24 mouse cellular contexts compared by ENCODE assay signal in genomic region chr3:32924168-32924567, GRCm38 (mm10).
DNase-seq lines count a peak whose midpoint lies in the region; ATAC-seq lines count a peak whose summit lies in the region.
"Had no signal": no experiment of that assay in that cellular context is flagged by ENCODE, and none has a peak within 500 bp of the region (broad histone marks: within the 10 kb centered on the region; RNA-seq: fewer than 3 reads in every experiment).

No protein-coding gene starts in this region.

- intact Hi-C loops in heart, postnatal 14 days (cut with DNase I): no loop called here

- no peak overlapping the region for H3K4me2 ChIP-seq in neural tube, embryonic 13.5 days
- no peak overlapping the region for H3K4me2 ChIP-seq in hindbrain, embryonic 16.5 days (ENCODE audit: low read length)
- H3K4me2 ChIP-seq: heart, embryonic 13.5 days; limb, embryonic 12.5 days; liver, embryonic 15.5 days; lung, embryonic 14.5 days; midbrain, embryonic 11.5 days had no signal

- 65% methylated on average over 6 of the region's 6 CpGs for WGBS in neural tube, embryonic 13.5 days
- 71% methylated on average over 6 of the region's 6 CpGs for WGBS in hindbrain, embryonic 16.5 days

- H3K36me3 ChIP-seq in neural tube, embryonic 13.5 days: peaks cover 60% of the 10 kb centered on the region
- H3K36me3 ChIP-seq in hindbrain, embryonic 16.5 days (ENCODE audit: control insufficient read depth, insufficient read depth, low read length): peaks cover 35% of the 10 kb centered on the region
- H3K36me3 ChIP-seq: liver, embryonic 15.5 days had no signal

- no peaks in the 10 kb centered on the region for H3K9me3 ChIP-seq in neural tube, embryonic 13.5 days
- no peaks in the 10 kb centered on the region; the same call in 1 of the 2 replicates for H3K9me3 ChIP-seq in hindbrain, embryonic 16.5 days (ENCODE audit: control insufficient read depth, low read length)
- H3K9me3 ChIP-seq: liver, embryonic 15.5 days had no signal

- no peak overlapping the region for H3K9ac ChIP-seq in neural tube, embryonic 13.5 days
- H3K9ac ChIP-seq in hindbrain, embryonic 16.5 days (ENCODE audit: low read depth, low read length): no peak overlapping the region
- H3K9ac ChIP-seq: heart, embryonic 13.5 days; limb, embryonic 12.5 days; liver, embryonic 15.5 days; lung, embryonic 14.5 days had no signal

- H3K4me3 ChIP-seq in neural tube, embryonic 13.5 days: no peak overlapping the region
- H3K4me3 ChIP-seq in hindbrain, embryonic 16.5 days (ENCODE audit: low read length): no peak overlapping the region
- H3K4me3 ChIP-seq: erythroblast, embryonic 14.5 days; gastrocnemius, adult 2 months; heart, embryonic 13.5 days; limb, embryonic 12.5 days; liver, embryonic 15.5 days had no signal

- H3K27ac ChIP-seq in neural tube, embryonic 13.5 days (replicated peaks): no peak overlapping the region
- H3K27ac ChIP-seq in hindbrain, embryonic 16.5 days (ENCODE audit: low read depth, low read length): no peak overlapping the region
- H3K27ac ChIP-seq: gastrocnemius, adult 2 months; heart, embryonic 13.5 days; limb, embryonic 12.5 days; liver, embryonic 15.5 days had no signal

- no peaks in the 10 kb centered on the region for H3K27me3 ChIP-seq in neural tube, embryonic 13.5 days
- H3K27me3 ChIP-seq in hindbrain, embryonic 16.5 days (replicated peaks; ENCODE audit: control insufficient read depth, insufficient read depth, low read length): no peaks in the 10 kb centered on the region
- H3K27me3 ChIP-seq: heart, embryonic 13.5 days; limb, embryonic 12.5 days; liver, embryonic 15.5 days had no signal

- H3K4me1 ChIP-seq in neural tube, embryonic 13.5 days (replicated peaks): no peaks in the 10 kb centered on the region
- H3K4me1 ChIP-seq in hindbrain, embryonic 16.5 days (ENCODE audit: control insufficient read depth, insufficient read depth, low read depth, low read length): no peaks in the 10 kb centered on the region
- H3K4me1 ChIP-seq: heart, embryonic 13.5 days; limb, embryonic 12.5 days; liver, embryonic 15.5 days had no signal

- DNase-seq in heart, adult 11 months: peak; percentile 39
- DNase-seq in heart, postnatal 14 days: no peak
- DNase-seq in neural tube, embryonic 10.5 days (ENCODE audit: extremely low spot score, low spot score): no peak
- DNase-seq: adrenal gland, postnatal 25 days; B cell, adult 2 months; cerebellum, adult 2 months; cerebellum, postnatal 14 days; gastrocnemius, adult 2 months; heart, postnatal 10 days; kidney, adult 9 months; kidney, postnatal 14 days; layer of hippocampus, adult 9-11 months; lung, embryonic 14.5 days; thymus, postnatal 4 days had no signal

- peak; percentile 77 for ATAC-seq in neural tube, embryonic 13.5 days (ENCODE audit: low read depth)
- ATAC-seq in hindbrain, embryonic 16.5 days: peak; percentile 60
- ATAC-seq in monocyte, adult 5-6 weeks (replicated peaks; ENCODE audit: insufficient number of reproducible peaks, low FRiP score, low TSS enrichment, poor library complexity, severe bottlenecking): no peak
- no peak for ATAC-seq in megakaryocyte, adult 5-6 weeks (ENCODE audit: poor library complexity, severe bottlenecking)
- ATAC-seq: intestine, embryonic 16.5 days had no signal

Comparison
In these comparisons a context has a peak if more than half of its experiments do, and no peak if none do; other contexts are left out.
1. ATAC-seq: peak in neural tube, embryonic 13.5 days (single experiment) and hindbrain, embryonic 16.5 days (single experiment); none in monocyte, adult 5-6 weeks (single experiment) and megakaryocyte, adult 5-6 weeks (single experiment).